Mouse (Mus musculus): ENCODE results near the gene Dab1.

- TF ChIP-seq EP300 (IDR thresholded peaks at IDR 0.05) = no peak
- no peak for TF ChIP-seq CTCF (IDR thresholded peaks at IDR 0.05)
Observed at GRCm38 (mm10) chr4:104723527-104724045, 1104.4 kb downstream of the Dab1 start.
